Mouse (Mus musculus): ENCODE data around the gene Mrpl27.
"Not testable (repeated sequence)": the region's sequence is repeated elsewhere in the genome, so short reads cannot be mapped to it uniquely, and the experiment has no call there.

GRCm38 (mm10) chr11:94692502-94692901 is 38.9 kb downstream of the Mrpl27 start:
- TF ChIP-seq CTCF (IDR thresholded peaks at IDR 0.05; ENCODE audit: control insufficient read depth, insufficient read depth, insufficient read length); MAX (IDR thresholded peaks at IDR 0.05); MYOG (IDR thresholded peaks at IDR 0.05; ENCODE audit: control insufficient read depth, extremely low read depth, insufficient read length); USF1 (IDR thresholded peaks at IDR 0.05; ENCODE audit: low read depth): not testable (repeated sequence)
